Mouse (Mus musculus) E14TG2a.4 (cell line): ENCODE results near the gene Mbnl2.

Experiments used
- CTCF ChIP-seq: conservative IDR thresholded peaks from 2 replicates; pipeline ENCODE4 v1.5.1; 2014; ENCODE audit warnings: low read length
- NANOG ChIP-seq: IDR thresholded peaks from 2 replicates; pipeline ENCODE4 v1.6.1; 2014; ENCODE audit warnings: borderline replicate concordance, low read length, mixed read lengths
- POU5F1 ChIP-seq: IDR thresholded peaks from 2 replicates; pipeline ENCODE4 v1.6.1; 2014; ENCODE audit warnings: low read length, borderline replicate concordance

DNA sequence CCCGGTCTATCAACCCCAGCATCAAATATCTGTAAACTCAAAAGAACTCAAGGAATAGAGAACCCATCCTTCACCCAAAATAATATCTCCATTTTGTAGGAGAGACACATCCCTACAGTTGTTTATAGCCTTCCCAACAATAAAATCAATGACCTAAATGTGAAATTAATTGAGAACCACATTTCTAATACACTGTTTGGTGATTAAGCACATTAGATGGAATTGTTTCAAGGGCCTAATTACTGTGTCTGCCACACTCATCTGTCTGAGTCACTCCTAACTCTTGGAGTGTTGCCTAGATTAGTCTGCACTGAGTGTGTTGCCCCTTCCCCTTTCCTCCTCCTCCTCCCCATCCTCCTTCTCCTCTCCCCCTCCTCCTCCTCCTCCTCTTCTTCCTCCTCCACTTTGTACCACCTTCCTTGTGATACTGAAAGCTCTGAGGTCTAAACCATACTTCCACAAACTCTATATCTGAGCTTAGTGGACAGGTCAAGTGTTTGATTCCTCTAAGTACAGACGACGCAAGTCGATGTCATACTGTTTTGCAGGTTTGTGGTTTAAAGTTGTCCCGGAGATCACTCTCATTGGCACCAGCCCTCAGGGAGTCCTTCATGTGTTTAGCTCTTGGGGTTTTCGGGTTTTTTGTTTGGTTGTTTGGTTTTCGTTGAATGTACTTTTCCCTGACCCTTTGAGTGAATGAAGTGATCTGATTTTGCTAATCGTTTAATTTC is 48.8 kb downstream of the Mbnl2 start:
- TF ChIP-seq CTCF (no peak), POU5F1 (no peak), NANOG (no peak)
